Mouse (Mus musculus): ENCODE measurements around the gene Pkmyt1. TPM values are rescaled to one million over a fixed set of nuclear protein-coding genes. Genes with fewer than 3 reads are reported as not detected.

Pkmyt1 gene
- polyA plus RNA-seq, 2 experiments, result 46.4 to 81.7 TPM

DNA sequence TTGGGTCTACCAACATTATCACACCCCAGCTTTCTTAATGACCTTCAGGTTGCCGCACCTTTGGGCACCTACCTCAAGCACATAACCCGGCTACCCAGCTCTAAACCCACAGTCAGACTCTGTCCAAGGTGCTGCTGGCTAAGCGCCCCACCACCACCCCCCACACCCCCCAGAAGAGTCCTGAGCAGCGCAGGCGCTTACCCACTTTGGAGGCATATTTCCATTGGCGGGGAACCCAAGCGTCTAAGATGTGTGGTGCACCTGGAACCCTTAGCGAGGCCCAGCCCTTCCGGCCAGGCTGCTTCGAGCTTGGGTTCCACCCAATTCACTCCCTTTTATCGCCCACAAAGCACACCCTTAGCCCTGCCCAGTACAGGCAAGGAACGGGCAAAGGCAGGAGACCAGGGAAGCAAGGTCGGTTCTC, 14.5 kb downstream of the Pkmyt1 start, which contains the start of gene Paqr4:
Gene Paqr4, minus strand, starts transcription at position 270 of the 424 bp plus-strand sequence.
- peaks cover 21% of the 10 kb centered on the region for H3K4me1 ChIP-seq (ENCODE audit: control insufficient read depth, insufficient read depth, low read length)

DNA sequence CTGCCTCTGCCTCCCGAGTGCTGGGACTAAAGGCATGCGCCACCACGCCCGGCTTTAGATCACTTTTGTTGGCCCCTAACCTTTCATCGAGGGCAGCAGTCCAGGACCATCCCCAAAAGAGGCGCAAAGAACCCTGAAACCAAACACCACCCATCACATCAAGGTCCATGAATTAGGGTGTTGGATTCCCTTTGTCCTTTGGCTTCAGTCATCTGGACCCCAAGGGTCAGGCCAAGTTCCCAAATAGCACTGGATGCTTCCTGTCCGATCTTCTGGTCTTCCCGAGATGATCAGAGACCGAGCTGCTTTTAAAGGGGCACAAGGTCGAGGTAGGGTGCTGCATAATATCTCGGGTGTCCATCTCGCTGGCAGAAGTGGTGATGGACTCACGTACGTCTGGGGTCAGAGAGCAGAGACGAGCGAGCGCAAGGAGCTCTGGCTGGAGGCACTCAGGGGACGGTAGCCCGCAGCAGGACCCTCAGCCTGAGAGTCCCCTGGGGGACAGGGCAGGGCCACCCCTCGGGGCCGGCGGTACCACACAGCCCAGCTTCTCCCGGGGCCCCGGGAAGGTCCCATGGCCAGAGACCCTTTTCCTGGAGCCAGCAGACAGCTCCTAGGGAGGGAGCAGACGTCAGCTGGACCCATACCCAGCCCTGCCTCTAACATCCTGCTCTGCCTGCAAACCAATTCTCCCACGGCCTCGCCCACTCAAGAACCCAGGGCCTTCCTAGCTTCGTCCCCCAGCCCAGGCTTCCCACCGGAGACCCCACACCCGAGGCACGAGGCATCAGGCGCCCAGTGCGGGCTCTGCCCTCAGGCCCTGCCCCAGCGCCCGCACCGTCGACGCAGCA, 15.4 kb downstream of the Pkmyt1 start:
- DNase-seq (ENCODE audit: low spot score), result no peak
- peaks cover 29% of the 10 kb centered on the region for H3K4me1 ChIP-seq (ENCODE audit: control insufficient read depth, insufficient read depth, low read length)
- peak overlapping the region; percentile 32 for H3K4me3 ChIP-seq (replicated peaks; ENCODE audit: low read length)
- H3K27me3 ChIP-seq (ENCODE audit: control insufficient read depth, insufficient read depth, low read length), result peaks cover 78% of the 10 kb centered on the region
- no peaks in the 10 kb centered on the region for H3K9me3 ChIP-seq (ENCODE audit: control insufficient read depth, low read length)
- no peak overlapping the region for H3K9ac ChIP-seq (ENCODE audit: low read depth, low read length, severe bottlenecking)
- ATAC-seq (ENCODE audit: low FRiP score, low read depth), result no peak
- H3K36me3 ChIP-seq (ENCODE audit: control insufficient read depth, insufficient read depth, low read length), result no peaks in the 10 kb centered on the region
- no peak for TF ChIP-seq POLR2A (IDR thresholded peaks at IDR 0.05; ENCODE audit: borderline replicate concordance, extremely low read depth, insufficient read depth, insufficient read length)
- no peak overlapping the region for H3K27ac ChIP-seq (replicated peaks; ENCODE audit: low read depth, low read length)
- 51% methylated on average over 38 of the region's 38 CpGs for WGBS
- H3K4me2 ChIP-seq (replicated peaks; ENCODE audit: low read depth, low read length, severe bottlenecking), result peak overlapping the region; percentile 40; the same call in 1 of the 2 replicates

More for the DNA sequence above, 14.5 kb downstream of the Pkmyt1 start, which contains the start of gene Paqr4:
- WGBS, result 11% methylated on average over 13 of the region's 13 CpGs
- peak; percentile 56 for ATAC-seq (ENCODE audit: low FRiP score, low read depth)
- no peak for DNase-seq (ENCODE audit: low spot score)
- Histone ChIP-seq H3K4me2 (replicated peaks; ENCODE audit: low read depth, low read length, severe bottlenecking) (peak within 1 kb of the TSS; percentile 98), H3K9me3 (ENCODE audit: control insufficient read depth, low read length) (no peaks in the 10 kb centered on the region), H3K9ac (ENCODE audit: low read depth, low read length, severe bottlenecking) (peak within 1 kb of the TSS; percentile 66), H3K27me3 (ENCODE audit: control insufficient read depth, insufficient read depth, low read length) (peaks cover 69% of the 10 kb centered on the region), H3K4me3 (replicated peaks; ENCODE audit: low read length) (peak within 1 kb of the TSS; percentile 62), H3K36me3 (ENCODE audit: control insufficient read depth, insufficient read depth, low read length) (no peaks in the 10 kb centered on the region), H3K27ac (replicated peaks; ENCODE audit: low read depth, low read length) (no peak within 1 kb of the TSS)
- no peak for TF ChIP-seq POLR2A (IDR thresholded peaks at IDR 0.05; ENCODE audit: borderline replicate concordance, extremely low read depth, insufficient read depth, insufficient read length)

DNA sequence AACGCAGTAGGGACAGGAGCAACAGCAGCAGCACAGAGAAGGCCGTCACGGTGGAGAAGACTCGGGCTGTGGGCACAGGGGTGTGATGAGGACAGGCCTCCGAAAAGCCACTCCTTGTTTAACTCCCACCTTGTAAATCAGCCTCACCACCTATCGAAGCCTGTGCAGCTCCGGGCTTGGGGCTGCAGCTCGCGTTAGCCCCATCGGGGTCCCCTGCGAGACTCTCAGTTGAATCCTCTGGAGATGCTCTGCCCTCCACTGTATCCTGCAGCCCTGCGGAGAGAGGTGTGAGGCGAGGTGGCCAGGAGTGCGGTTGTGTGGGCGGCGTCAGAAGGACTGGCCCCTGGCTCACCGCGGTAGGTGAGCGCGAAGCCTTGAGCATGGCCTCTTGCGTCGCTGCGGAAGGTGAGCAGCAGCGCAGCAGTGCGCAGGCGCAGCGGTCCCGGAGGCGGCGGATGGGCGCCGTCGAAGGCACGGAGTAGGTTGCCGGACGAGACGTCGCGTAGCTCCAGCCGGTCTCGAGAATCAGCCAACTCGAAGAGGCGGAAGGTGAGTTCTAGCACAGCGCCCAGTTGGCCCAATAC, 16.2 kb downstream of the Pkmyt1 start:
- ATAC-seq (ENCODE audit: low FRiP score, low read depth) (no peak), DNase-seq (ENCODE audit: low spot score) (no peak)
- TF ChIP-seq POLR2A (IDR thresholded peaks at IDR 0.05; ENCODE audit: borderline replicate concordance, extremely low read depth, insufficient read depth, insufficient read length), result no peak
- Histone ChIP-seq H3K4me1 (ENCODE audit: control insufficient read depth, insufficient read depth, low read length) (peaks cover 29% of the 10 kb centered on the region), H3K9ac (ENCODE audit: low read depth, low read length, severe bottlenecking) (no peak overlapping the region), H3K9me3 (ENCODE audit: control insufficient read depth, low read length) (no peaks in the 10 kb centered on the region), H3K27me3 (ENCODE audit: control insufficient read depth, insufficient read depth, low read length) (peaks cover 83% of the 10 kb centered on the region), H3K4me3 (replicated peaks; ENCODE audit: low read length) (peak overlapping the region; percentile 32), H3K4me2 (replicated peaks; ENCODE audit: low read depth, low read length, severe bottlenecking) (peak overlapping the region; percentile 40), H3K36me3 (ENCODE audit: control insufficient read depth, insufficient read depth, low read length) (no peaks in the 10 kb centered on the region), H3K27ac (replicated peaks; ENCODE audit: low read depth, low read length) (no peak overlapping the region)
- 11% methylated on average over 44 of the region's 44 CpGs for WGBS

GRCm38 (mm10) chr17:23742941-23743340, 16.8 kb downstream of the Pkmyt1 start:
- no peak overlapping the region for H3K27ac ChIP-seq (replicated peaks; ENCODE audit: low read depth, low read length)
- no peak overlapping the region for H3K9ac ChIP-seq (ENCODE audit: low read depth, low read length, severe bottlenecking)
- DNase-seq (ENCODE audit: low spot score) (no peak), ATAC-seq (ENCODE audit: low FRiP score, low read depth) (no peak)
- H3K9me3 ChIP-seq (ENCODE audit: control insufficient read depth, low read length), result no peaks in the 10 kb centered on the region
- H3K4me2 ChIP-seq (replicated peaks; ENCODE audit: low read depth, low read length, severe bottlenecking), result peak overlapping the region; percentile 40
- peak overlapping the region; percentile 32 for H3K4me3 ChIP-seq (replicated peaks; ENCODE audit: low read length)
- no peaks in the 10 kb centered on the region for H3K36me3 ChIP-seq (ENCODE audit: control insufficient read depth, insufficient read depth, low read length)
- 63% methylated on average over 12 of the region's 12 CpGs for WGBS
- peaks cover 29% of the 10 kb centered on the region for H3K4me1 ChIP-seq (ENCODE audit: control insufficient read depth, insufficient read depth, low read length)
- no peak for TF ChIP-seq POLR2A (IDR thresholded peaks at IDR 0.05; ENCODE audit: borderline replicate concordance, extremely low read depth, insufficient read depth, insufficient read length)
- peaks cover 83% of the 10 kb centered on the region for H3K27me3 ChIP-seq (ENCODE audit: control insufficient read depth, insufficient read depth, low read length)

- no peaks in the 10 kb centered on the region for H3K9me3 ChIP-seq (ENCODE audit: control insufficient read depth, low read length)
- no peak overlapping the region for H3K27ac ChIP-seq (replicated peaks; ENCODE audit: low read depth, low read length)
- H3K4me1 ChIP-seq (ENCODE audit: control insufficient read depth, insufficient read depth, low read length), result peaks cover 28% of the 10 kb centered on the region
- 24% methylated on average over 8 of the region's 8 CpGs for WGBS
- H3K4me2 ChIP-seq (replicated peaks; ENCODE audit: low read depth, low read length, severe bottlenecking), result no peak overlapping the region
- ATAC-seq (ENCODE audit: low FRiP score, low read depth), result no peak
- H3K9ac ChIP-seq (ENCODE audit: low read depth, low read length, severe bottlenecking), result 0 out of 2 replicates have a peak overlapping the region, but pooled peaks have one; percentile 38
- no peak for DNase-seq (ENCODE audit: low spot score)
- H3K27me3 ChIP-seq (ENCODE audit: control insufficient read depth, insufficient read depth, low read length), result peaks cover 75% of the 10 kb centered on the region
- no peak for TF ChIP-seq POLR2A (IDR thresholded peaks at IDR 0.05; ENCODE audit: borderline replicate concordance, extremely low read depth, insufficient read depth, insufficient read length)
- H3K36me3 ChIP-seq (ENCODE audit: control insufficient read depth, insufficient read depth, low read length), result no peaks in the 10 kb centered on the region
- H3K4me3 ChIP-seq (replicated peaks; ENCODE audit: low read length), result peak overlapping the region; percentile 24; the same call in 1 of the 2 replicates
These were observed 17.9 kb downstream of the Pkmyt1 start for GRCm38 (mm10) chr17:23744076-23744475.
